Mouse (Mus musculus): ENCODE measurements around the gene Zfp281. TPM values are rescaled to one million over a fixed set of nuclear protein-coding genes. Genes with fewer than 3 reads are reported as not detected.

Zfp281 gene
- polyA plus RNA-seq, 1 experiment from 2014 or later: 19.5 TPM

GRCm38 (mm10) chr1:136645849-136646625 is 21.3 kb downstream of the Zfp281 start:
- no peaks in the 10 kb centered on the region for H3K36me3 ChIP-seq (ENCODE audit: insufficient read depth, low read length)
- H3K27me3 ChIP-seq (ENCODE audit: insufficient read depth, low read length): no peaks in the 10 kb centered on the region
- no peak for ATAC-seq (ENCODE audit: low FRiP score, low TSS enrichment)
- H3K27ac ChIP-seq (ENCODE audit: low read length): no peak overlapping the region
- peaks cover 4% of the 10 kb centered on the region; the same call in 1 of the 2 replicates for H3K4me1 ChIP-seq (ENCODE audit: insufficient read depth, low read length)
- 84% methylated on average over 8 of the region's 8 CpGs for WGBS
- H3K4me3 ChIP-seq (ENCODE audit: low read length): no peak overlapping the region
- H3K4me2 ChIP-seq (replicated peaks; ENCODE audit: low read depth, low read length): no peak overlapping the region
- H3K9ac ChIP-seq (replicated peaks; ENCODE audit: low read length): no peak overlapping the region
- H3K9me3 ChIP-seq (ENCODE audit: low read length): no peaks in the 10 kb centered on the region

GRCm38 (mm10) chr1:136652066-136652465 is 27.4 kb downstream of the Zfp281 start:
- Histone ChIP-seq H3K27me3 (ENCODE audit: insufficient read depth, low read length) (no peaks in the 10 kb centered on the region), H3K9me3 (ENCODE audit: low read length) (no peaks in the 10 kb centered on the region), H3K27ac (ENCODE audit: low read length) (no peak overlapping the region), H3K4me3 (ENCODE audit: low read length) (no peak overlapping the region), H3K4me1 (ENCODE audit: insufficient read depth, low read length) (peaks cover 13% of the 10 kb centered on the region), H3K36me3 (ENCODE audit: insufficient read depth, low read length) (no peaks in the 10 kb centered on the region), H3K9ac (replicated peaks; ENCODE audit: low read length) (no peak overlapping the region), H3K4me2 (replicated peaks; ENCODE audit: low read depth, low read length) (no peak overlapping the region)
- no peak for ATAC-seq (ENCODE audit: low FRiP score, low TSS enrichment)
- 83% methylated on average over 3 of the region's 3 CpGs for WGBS

- H3K9me3 ChIP-seq (ENCODE audit: low read length): no peaks in the 10 kb centered on the region
- WGBS: 44% methylated on average over 8 of the region's 8 CpGs
- H3K36me3 ChIP-seq (ENCODE audit: insufficient read depth, low read length): no peaks in the 10 kb centered on the region
- peak; percentile 52; the same call in 1 of the 2 replicates for ATAC-seq (ENCODE audit: low FRiP score, low TSS enrichment)
- peaks cover 13% of the 10 kb centered on the region for H3K4me1 ChIP-seq (ENCODE audit: insufficient read depth, low read length)
- H3K4me2 ChIP-seq (replicated peaks; ENCODE audit: low read depth, low read length): no peak overlapping the region
- no peaks in the 10 kb centered on the region for H3K27me3 ChIP-seq (ENCODE audit: insufficient read depth, low read length)
- no peak overlapping the region for H3K4me3 ChIP-seq (ENCODE audit: low read length)
- H3K9ac ChIP-seq (replicated peaks; ENCODE audit: low read length): no peak overlapping the region
- 0 out of 2 replicates have a peak overlapping the region, but pooled peaks have one; percentile 6 for H3K27ac ChIP-seq (ENCODE audit: low read length)
Observed at GRCm38 (mm10) chr1:136653526-136653925, 28.8 kb downstream of the Zfp281 start.

GRCm38 (mm10) chr1:136654385-136654784 is 29.7 kb downstream of the Zfp281 start:
- Histone ChIP-seq H3K4me1 (ENCODE audit: insufficient read depth, low read length) (peaks cover 13% of the 10 kb centered on the region), H3K9me3 (ENCODE audit: low read length) (no peaks in the 10 kb centered on the region), H3K27me3 (ENCODE audit: insufficient read depth, low read length) (no peaks in the 10 kb centered on the region), H3K36me3 (ENCODE audit: insufficient read depth, low read length) (no peaks in the 10 kb centered on the region), H3K4me2 (replicated peaks; ENCODE audit: low read depth, low read length) (no peak overlapping the region), H3K4me3 (ENCODE audit: low read length) (no peak overlapping the region), H3K9ac (replicated peaks; ENCODE audit: low read length) (no peak overlapping the region), H3K27ac (ENCODE audit: low read length) (no peak overlapping the region)
- WGBS: 24% methylated on average over 11 of the region's 11 CpGs
- ATAC-seq (ENCODE audit: low FRiP score, low TSS enrichment): 0 out of 2 replicates have a peak, but pooled peaks have one; percentile 56

- Histone ChIP-seq H3K27me3 (ENCODE audit: insufficient read depth, low read length) (no peaks in the 10 kb centered on the region), H3K9ac (replicated peaks; ENCODE audit: low read length) (no peak overlapping the region), H3K36me3 (ENCODE audit: insufficient read depth, low read length) (no peaks in the 10 kb centered on the region), H3K4me3 (ENCODE audit: low read length) (no peak overlapping the region), H3K4me2 (replicated peaks; ENCODE audit: low read depth, low read length) (no peak overlapping the region), H3K9me3 (ENCODE audit: low read length) (no peaks in the 10 kb centered on the region), H3K27ac (ENCODE audit: low read length) (no peak overlapping the region), H3K4me1 (ENCODE audit: insufficient read depth, low read length) (peaks cover 13% of the 10 kb centered on the region)
- ATAC-seq (ENCODE audit: low FRiP score, low TSS enrichment): no peak
- 72% methylated on average over 7 of the region's 7 CpGs for WGBS
Observed at GRCm38 (mm10) chr1:136656619-136657018, 31.9 kb downstream of the Zfp281 start.

- H3K4me3 ChIP-seq (ENCODE audit: low read length): no peak overlapping the region
- WGBS: 84% methylated on average over 13 of the region's 13 CpGs
- no peak overlapping the region for H3K27ac ChIP-seq (ENCODE audit: low read length)
- no peaks in the 10 kb centered on the region for H3K9me3 ChIP-seq (ENCODE audit: low read length)
- H3K9ac ChIP-seq (replicated peaks; ENCODE audit: low read length): no peak overlapping the region
- H3K4me1 ChIP-seq (ENCODE audit: insufficient read depth, low read length): peaks cover 17% of the 10 kb centered on the region
- ATAC-seq (ENCODE audit: low FRiP score, low TSS enrichment): no peak
- H3K36me3 ChIP-seq (ENCODE audit: insufficient read depth, low read length): no peaks in the 10 kb centered on the region
- H3K27me3 ChIP-seq (ENCODE audit: insufficient read depth, low read length): no peaks in the 10 kb centered on the region
- H3K4me2 ChIP-seq (replicated peaks; ENCODE audit: low read depth, low read length): no peak overlapping the region
Observed at GRCm38 (mm10) chr1:136658456-136659227, 33.9 kb downstream of the Zfp281 start.

- Histone ChIP-seq H3K4me2 (replicated peaks; ENCODE audit: low read depth, low read length) (no peak overlapping the region), H3K9ac (replicated peaks; ENCODE audit: low read length) (no peak overlapping the region), H3K4me1 (ENCODE audit: insufficient read depth, low read length) (peaks cover 10% of the 10 kb centered on the region), H3K9me3 (ENCODE audit: low read length) (no peaks in the 10 kb centered on the region), H3K27me3 (ENCODE audit: insufficient read depth, low read length) (no peaks in the 10 kb centered on the region), H3K4me3 (ENCODE audit: low read length) (no peak overlapping the region), H3K36me3 (ENCODE audit: insufficient read depth, low read length) (no peaks in the 10 kb centered on the region), H3K27ac (ENCODE audit: low read length) (no peak overlapping the region)
- WGBS: 83% methylated on average over 9 of the region's 9 CpGs
- no peak; the same call in 1 of the 2 replicates for ATAC-seq (ENCODE audit: low FRiP score, low TSS enrichment)
Observed at GRCm38 (mm10) chr1:136659337-136659736, 34.6 kb downstream of the Zfp281 start.

GRCm38 (mm10) chr1:136659917-136660316 is 35.2 kb downstream of the Zfp281 start:
- Histone ChIP-seq H3K27me3 (ENCODE audit: insufficient read depth, low read length) (no peaks in the 10 kb centered on the region), H3K9me3 (ENCODE audit: low read length) (no peaks in the 10 kb centered on the region), H3K4me3 (ENCODE audit: low read length) (no peak overlapping the region), H3K4me1 (ENCODE audit: insufficient read depth, low read length) (peaks cover 8% of the 10 kb centered on the region; the same call in 1 of the 2 replicates), H3K27ac (ENCODE audit: low read length) (no peak overlapping the region), H3K36me3 (ENCODE audit: insufficient read depth, low read length) (no peaks in the 10 kb centered on the region), H3K9ac (replicated peaks; ENCODE audit: low read length) (no peak overlapping the region), H3K4me2 (replicated peaks; ENCODE audit: low read depth, low read length) (no peak overlapping the region)
- WGBS: 62% methylated on average over 9 of the region's 9 CpGs
- ATAC-seq (ENCODE audit: low FRiP score, low TSS enrichment): no peak

GRCm38 (mm10) chr1:136661511-136661910 is 36.8 kb downstream of the Zfp281 start:
- H3K27me3 ChIP-seq (ENCODE audit: insufficient read depth, low read length): no peaks in the 10 kb centered on the region
- 51% methylated on average over 9 of the region's 9 CpGs for WGBS
- no peak overlapping the region for H3K27ac ChIP-seq (ENCODE audit: low read length)
- no peaks in the 10 kb centered on the region for H3K36me3 ChIP-seq (ENCODE audit: insufficient read depth, low read length)
- H3K9me3 ChIP-seq (ENCODE audit: low read length): no peaks in the 10 kb centered on the region
- no peak for ATAC-seq (ENCODE audit: low FRiP score, low TSS enrichment)
- no peak overlapping the region for H3K4me3 ChIP-seq (ENCODE audit: low read length)
- H3K4me2 ChIP-seq (replicated peaks; ENCODE audit: low read depth, low read length): no peak overlapping the region
- no peak overlapping the region for H3K9ac ChIP-seq (replicated peaks; ENCODE audit: low read length)
- 0 out of 2 replicates have a peak, but pooled peaks cover 12% of the 10 kb centered on the region for H3K4me1 ChIP-seq (ENCODE audit: insufficient read depth, low read length)

All from kidney, embryonic 16.5 days (tissue).